Mouse (Mus musculus) CD4-positive, CD25-positive, alpha-beta regulatory T cell, adult 9 weeks (primary cell): ENCODE results near the gene Map6. TPM values are rescaled to one million over a fixed set of nuclear protein-coding genes. Genes with fewer than 3 reads are reported as not detected.

Source experiments
- polyA plus RNA-seq: library from polyadenylated mRNA; unstranded; fragments of 100-300 nt; shearing (Covaris generic); gene quantifications from one replicate; pipeline ENCODE4 v1.2.1, GENCODE M21; 2017

Gene Map6
- polyA plus RNA-seq: 6.5 TPM

GRCm38 (mm10) chr7:99267251-99267896, at the start of gene Map6:
Gene Map6 (plus strand): TSS chr7:99267447.

GRCm38 (mm10) chr7:99238417-99238816, 28.8 kb upstream of the Map6 start, which contains the start of gene Mogat2:
Gene Mogat2 (minus strand): TSS chr7:99238619.

GRCm38 (mm10) chr7:99352526-99353400, 85.5 kb downstream of the Map6 start, which contains the start of gene Serpinh1:
Gene Serpinh1 (minus strand): TSS chr7:99353239.

GRCm38 (mm10) chr7:99381214-99382087, 114.2 kb downstream of the Map6 start, which contains the start of gene Gdpd5:
Gene Gdpd5 (plus strand): TSS chr7:99381414.

Other genes with a start within 250 kb of the Map6 start
- gene Uvrag, start 126.3 kb upstream of the Map6 start, polyA plus RNA-seq: 12.3 TPM
- gene Dgat2, start 84.7 kb upstream of the Map6 start, polyA plus RNA-seq: 3.3 TPM
- not detected for gene Mogat2, start 28.8 kb upstream of the Map6 start, polyA plus RNA-seq
- not detected for gene Serpinh1, start 85.8 kb downstream of the Map6 start, polyA plus RNA-seq
- 21.7 TPM for gene Gdpd5, start 114.0 kb downstream of the Map6 start, polyA plus RNA-seq
- gene Klhl35, start 198.6 kb downstream of the Map6 start, polyA plus RNA-seq: not detected
- 1,881 TPM for gene Rps3, start 216.3 kb downstream of the Map6 start, polyA plus RNA-seq